Mouse (Mus musculus): ENCODE results near the gene Nrros.

The Nrros gene

GRCm38 (mm10) chr16:32163392-32163791 is 2.0 kb downstream of the Nrros start:
- DNase-seq (ENCODE audit: extremely low spot score, low read depth, low spot score): no peak

- no peak for DNase-seq (ENCODE audit: extremely low spot score, low read depth, low spot score)
Measured at GRCm38 (mm10) chr16:32160742-32161323, 4.6 kb downstream of the Nrros start.

DNA sequence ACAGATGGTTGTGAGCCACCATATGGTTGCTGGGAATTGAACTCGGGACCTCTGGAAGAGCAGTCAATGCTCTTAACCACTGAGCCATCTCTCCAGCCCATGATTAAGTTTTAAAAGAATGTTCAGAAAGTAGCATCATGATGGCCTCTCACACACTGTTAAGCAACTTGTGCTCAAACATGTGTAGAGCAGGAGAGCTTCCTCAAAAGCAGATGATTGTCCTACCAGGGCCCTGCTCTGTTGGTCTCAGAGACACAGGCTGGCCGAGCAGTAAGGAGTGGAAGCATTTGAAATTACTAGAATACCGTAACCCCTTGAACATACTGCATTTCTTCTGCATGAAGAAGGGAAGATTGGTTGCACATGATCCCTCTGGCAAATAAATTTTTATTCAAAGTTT is 6.4 kb downstream of the Nrros start:
- DNase-seq (ENCODE audit: extremely low spot score, low read depth, low spot score): no peak

DNA sequence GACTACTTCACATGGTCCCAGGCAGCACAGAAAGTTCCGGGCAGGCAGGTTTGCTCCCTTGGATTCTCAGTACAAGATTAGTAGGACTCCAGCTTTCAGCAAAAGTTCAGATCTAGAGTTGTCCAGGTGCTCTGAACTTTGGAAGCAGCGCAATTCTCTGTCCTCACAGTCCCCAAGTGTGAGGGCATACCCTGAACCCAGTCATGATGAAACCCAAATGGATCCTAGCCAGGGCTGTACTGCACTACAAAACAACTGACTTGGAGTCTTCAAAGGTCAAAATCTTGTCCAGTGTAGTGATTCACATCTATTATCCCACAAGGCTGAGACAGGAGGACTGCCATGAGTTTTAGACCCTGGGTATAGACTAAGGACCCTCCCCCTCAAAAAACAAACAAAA is 8.0 kb downstream of the Nrros start:
- no peak for DNase-seq (ENCODE audit: extremely low spot score, low read depth, low spot score)

DNA sequence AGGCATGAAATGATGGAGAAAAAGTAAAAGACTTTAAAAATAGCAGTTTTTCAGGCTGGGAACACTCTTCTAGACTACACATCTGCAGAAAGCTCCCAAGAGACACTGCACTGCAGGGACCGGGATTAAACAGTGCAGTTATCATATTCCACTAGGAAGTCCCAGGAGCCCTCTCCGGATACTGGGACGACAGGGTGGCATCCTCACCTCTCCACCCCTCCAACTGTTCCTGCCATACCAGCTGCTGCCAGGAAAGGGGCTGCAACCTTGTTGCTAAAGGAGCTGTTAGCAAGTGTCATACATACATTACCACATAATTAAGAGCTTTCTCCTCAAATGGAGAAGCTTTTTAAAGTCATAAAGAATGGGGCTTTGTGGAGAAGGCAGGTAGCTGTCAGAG is 8.7 kb downstream of the Nrros start:
- no peak for DNase-seq (ENCODE audit: extremely low spot score, low read depth, low spot score)

DNA sequence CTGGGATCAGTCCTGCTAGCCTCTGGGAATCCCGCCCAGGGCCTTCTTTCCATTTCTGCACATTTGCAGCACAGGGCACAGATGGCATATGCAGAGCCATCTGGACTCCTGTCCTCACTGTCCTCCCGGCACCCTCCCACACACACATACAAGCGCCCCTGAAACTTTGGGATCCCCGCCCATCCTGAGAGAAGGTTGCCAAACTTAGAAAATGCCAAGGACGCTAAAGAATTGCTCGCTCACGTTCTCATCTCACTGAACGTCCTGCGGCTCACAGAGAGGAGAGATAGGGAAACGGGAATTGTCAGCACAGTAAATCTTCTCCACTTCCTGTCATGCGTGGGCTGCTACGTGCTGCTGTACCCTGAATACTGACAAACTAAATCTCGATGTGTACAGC is 11.0 kb downstream of the Nrros start:
- no peak for DNase-seq (ENCODE audit: extremely low spot score, low read depth, low spot score)

DNA sequence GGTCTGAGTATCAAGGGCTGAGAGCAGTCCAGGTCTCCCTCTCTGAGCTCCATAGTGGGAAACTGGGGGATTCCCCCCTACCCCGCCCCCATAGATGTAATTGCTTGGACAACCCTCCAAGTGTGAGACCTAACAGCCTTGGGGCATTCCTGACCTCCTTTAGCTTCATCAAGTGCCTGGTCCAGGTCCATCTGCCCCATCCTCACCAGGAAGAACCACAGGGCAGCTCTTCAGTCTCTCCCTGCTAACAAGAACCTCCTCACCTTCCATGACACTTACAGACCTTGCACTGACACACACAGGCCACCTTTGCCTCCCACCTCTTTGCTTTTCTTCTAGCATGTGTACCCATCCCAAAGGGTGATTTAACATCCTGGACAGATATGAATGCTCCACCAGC is 11.4 kb downstream of the Nrros start:
- DNase-seq (ENCODE audit: extremely low spot score, low read depth, low spot score): no peak

DNA sequence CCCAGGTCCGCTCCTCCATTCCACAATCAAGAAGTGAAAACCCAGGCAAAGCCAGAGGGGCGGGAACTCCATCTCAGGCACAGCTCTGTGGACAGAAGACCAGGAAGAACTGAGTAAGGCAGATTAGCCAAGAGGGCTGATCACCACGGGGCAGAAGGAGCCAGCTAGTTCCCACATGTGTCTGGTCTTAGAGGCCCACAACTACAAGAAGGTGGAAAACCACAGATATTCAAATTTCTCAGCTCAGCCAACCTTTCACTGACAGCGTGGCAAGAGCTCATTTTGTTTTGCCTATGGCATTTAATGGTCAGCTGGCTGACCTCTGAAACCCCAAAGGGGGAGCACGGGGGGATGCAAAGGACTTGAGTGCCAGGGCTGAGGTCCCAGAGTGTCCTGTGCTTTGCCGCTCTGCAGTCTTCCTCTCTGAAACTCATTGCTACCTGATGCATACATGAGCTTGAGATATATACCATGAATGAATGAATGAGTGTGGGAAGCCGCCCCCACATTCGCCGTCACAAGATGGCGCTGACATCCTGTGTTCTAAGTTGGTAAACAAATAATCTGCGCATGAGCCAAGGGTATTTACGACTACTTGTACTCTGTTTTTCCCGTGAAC is 17.7 kb downstream of the Nrros start:
- DNase-seq (ENCODE audit: extremely low spot score, low read depth, low spot score): no peak

DNA sequence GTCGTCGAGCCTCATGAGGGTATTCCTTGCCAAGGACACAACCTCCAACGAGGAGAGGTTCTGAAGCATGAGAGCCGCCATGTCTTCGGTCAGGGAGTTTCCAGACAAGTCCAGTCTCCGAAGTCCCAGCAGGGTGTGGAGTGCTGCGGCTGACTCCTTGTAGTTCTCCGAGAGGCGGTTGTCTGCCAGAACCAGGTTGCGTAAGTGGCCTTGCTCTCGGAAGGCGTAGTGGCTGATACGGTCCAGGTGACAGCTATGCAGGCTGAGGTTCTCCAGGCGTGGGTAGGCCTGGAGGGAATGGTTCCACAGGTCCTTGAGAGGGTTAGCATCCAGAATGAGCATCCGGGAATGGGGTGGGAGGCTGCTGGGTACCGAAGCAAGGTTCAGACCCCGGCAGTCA is 20.8 kb downstream of the Nrros start:
- no peak for DNase-seq (ENCODE audit: extremely low spot score, low read depth, low spot score)

DNA sequence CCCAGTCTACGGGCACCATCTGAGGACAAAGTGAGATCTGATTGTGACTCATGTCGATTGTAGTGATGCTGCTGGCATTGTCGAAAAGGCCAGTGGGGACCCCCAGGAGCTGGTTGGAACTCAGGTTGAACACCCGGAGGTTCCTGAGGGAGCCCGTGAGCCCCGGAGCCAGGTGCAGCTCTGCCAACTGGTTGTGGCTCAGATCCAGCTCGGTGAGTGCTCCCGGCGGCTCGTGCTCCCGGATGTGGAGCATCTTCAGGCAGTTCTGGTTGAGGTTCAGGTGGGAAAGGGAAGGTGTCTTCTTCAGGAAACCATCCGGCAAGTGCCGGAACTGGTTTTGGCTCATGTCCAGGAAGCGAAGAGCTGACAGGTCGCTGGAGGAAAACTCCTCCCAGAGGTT is 21.6 kb downstream of the Nrros start:
- DNase-seq (ENCODE audit: extremely low spot score, low read depth, low spot score): no peak

GRCm38 (mm10) chr16:32138954-32139353 is 26.4 kb downstream of the Nrros start:
- no peak for DNase-seq (ENCODE audit: extremely low spot score, low read depth, low spot score)

DNA sequence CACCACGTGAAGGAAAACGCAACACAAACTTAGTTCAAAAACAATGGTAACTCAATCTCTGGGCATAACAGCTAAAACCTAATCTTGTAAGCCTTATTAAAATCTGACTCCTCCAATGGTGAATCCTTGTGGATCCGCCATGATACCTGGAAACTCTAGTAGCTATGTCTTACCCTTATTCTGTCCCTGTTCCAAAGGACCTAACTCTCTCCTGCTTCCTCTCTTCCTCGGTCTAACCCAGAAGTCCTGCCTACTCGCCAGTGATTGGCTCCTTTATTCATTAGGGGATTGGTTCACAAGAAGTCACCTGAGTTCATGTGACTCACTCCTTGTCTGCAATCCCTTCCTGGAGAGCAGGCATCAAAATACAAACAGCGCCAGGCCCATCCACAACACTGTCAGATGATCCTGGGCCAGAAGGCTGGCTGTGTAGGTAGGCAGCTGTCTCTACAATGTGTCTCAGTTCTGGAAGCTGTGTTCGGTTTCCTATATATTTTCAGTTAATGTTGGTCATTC is 29.5 kb downstream of the Nrros start:
- DNase-seq (ENCODE audit: extremely low spot score, low read depth, low spot score): no peak

GRCm38 (mm10) chr16:32133148-32133547 is 32.2 kb downstream of the Nrros start:
- no peak for DNase-seq (ENCODE audit: extremely low spot score, low read depth, low spot score)

- DNase-seq (ENCODE audit: extremely low spot score, low read depth, low spot score): no peak
Measured at GRCm38 (mm10) chr16:32130190-32130826, 35.1 kb downstream of the Nrros start.

DNA sequence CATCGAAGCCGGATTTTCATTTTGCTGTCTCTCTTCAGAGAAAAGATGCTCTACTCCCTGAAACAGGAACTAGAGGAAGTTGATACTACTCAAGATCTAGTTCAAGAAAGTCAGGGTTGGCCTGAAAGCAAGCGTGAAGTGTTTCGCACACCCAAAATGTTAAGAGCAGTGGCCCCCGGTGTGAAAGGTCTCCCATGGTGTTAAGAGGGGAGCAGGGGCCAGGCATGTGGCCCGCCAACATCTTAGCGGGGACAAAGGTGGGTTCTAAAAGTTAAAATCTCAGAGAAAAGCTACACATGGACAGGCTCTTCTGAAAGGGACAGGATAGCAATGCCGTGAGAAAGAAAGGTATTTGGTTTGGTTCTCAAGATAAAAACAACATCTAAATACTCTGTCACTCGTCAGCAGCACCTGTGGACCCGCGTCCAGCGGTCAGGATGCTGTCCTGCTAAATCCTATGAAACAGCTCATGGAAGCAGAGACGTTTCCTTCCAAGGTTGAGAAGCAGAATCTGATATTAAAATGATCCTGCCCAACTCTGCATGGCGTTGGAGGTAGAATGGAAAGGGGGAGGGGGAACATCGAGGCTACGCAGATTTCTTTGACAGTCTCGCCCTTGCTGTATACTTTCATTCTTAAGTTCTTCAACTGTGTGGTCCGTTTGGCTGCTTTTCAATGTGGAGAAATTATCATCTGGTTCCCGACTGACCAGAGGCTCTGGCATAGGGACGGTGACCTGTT is 35.8 kb downstream of the Nrros start:
- DNase-seq (ENCODE audit: extremely low spot score, low read depth, low spot score): no peak

- no peak for DNase-seq (ENCODE audit: extremely low spot score, low read depth, low spot score)
Measured at GRCm38 (mm10) chr16:32127046-32127445, 38.3 kb downstream of the Nrros start.

DNA sequence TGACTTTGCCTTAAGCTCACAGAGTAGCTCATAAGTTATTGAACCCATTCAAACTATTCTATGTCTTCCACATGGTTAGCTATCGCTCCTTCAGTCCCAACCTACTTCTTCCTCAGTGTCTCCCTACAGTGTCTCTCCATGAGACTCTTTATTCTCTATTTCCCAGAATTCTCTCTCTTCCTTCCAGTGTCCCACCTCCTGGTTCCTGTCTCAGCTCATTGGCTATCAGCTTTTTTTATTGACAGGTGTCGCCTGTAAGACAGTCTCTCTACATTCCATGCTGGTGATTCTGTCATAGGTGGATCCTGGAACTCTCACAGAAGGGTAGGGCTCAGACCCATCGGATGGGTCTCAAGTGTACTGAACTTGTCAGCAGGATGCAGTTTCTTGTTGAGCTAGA is 40.0 kb downstream of the Nrros start:
- DNase-seq (ENCODE audit: extremely low spot score, low read depth, low spot score): no peak

DNA sequence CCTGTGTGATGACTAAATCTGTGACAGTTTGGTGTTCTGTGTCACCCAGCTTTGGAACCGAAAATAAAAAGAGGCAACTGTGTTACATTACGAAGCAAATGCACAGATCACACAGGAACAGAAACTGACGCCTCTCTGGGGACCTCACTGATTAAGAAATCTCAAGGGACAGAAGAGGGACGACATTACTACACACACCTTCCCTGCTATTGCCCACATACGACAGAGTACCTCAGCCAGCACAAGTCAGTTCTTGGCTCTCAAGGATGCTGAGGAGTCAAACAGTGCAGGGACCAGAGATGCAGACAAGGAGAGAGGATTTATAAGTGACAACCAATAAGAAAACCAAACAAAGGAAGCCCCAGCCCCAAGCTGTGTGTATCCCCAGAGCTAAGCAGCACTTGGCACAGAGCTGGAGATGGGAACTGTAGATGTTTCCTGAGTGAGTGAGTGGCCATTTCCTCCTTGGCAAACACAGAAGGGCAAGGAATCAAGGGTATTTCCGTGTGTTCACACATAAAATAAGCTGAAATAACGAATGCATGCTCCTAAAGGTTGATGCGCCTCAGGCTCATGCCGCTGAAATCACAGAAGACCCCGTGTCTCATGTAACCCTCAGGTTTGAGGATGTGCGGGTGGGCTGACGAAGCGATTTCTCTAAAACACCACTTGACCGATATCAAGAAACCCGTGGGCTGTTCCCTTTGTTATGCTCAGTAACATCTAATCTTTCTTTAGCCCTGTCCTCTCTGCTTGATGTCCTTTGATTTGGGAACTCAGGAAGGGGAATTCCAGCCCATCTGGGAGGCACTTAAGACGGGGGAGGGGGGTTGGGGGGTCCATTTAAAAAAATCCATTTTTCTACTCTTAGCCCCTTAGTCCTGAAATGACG is 40.7 kb downstream of the Nrros start:
- DNase-seq (ENCODE audit: extremely low spot score, low read depth, low spot score): no peak

DNA sequence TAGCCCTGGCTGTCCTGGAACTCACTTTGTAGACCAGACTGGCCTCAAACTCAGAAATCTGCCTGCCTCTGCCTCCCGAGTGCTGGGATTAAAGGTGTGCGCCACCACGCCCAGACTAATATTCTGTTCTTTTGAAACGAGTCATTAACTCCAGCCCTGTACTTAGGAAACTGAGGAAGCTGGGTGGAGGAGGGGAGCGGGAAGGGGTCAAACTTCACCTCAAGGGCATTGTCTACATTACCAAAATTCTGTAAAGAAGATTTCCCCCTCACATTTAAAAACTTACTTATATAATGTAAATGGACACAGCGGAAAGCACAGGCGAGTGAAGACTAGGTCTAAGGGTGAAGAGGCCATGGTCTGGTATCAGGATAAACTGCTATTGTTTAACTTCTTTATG is 41.4 kb downstream of the Nrros start:
- DNase-seq (ENCODE audit: extremely low spot score, low read depth, low spot score): no peak

DNA sequence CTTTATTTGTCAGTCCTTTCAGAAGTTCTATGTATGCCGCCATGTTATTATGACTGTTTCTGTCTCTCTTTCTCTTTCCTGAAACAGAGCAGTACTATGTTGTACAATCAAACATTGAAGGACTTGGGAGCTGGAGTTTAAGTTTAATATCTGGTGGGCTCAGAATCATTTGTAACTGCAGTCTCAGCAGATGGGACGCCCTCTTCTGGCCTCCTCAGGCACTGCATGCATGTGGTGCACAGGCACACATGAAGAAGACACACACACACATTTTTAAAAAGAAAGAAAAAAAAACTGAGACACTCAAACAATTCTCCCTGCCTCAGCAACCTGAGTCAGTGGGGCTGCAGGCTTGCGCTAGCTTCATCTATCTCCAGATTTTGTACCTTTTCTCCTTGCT is 44.9 kb downstream of the Nrros start:
- no peak for DNase-seq (ENCODE audit: extremely low spot score, low read depth, low spot score)

GRCm38 (mm10) chr16:32116186-32116585 is 49.2 kb downstream of the Nrros start:
- DNase-seq (ENCODE audit: extremely low spot score, low read depth, low spot score): no peak

Data from hindlimb bud, embryonic 11.5 days (tissue).